Mouse (Mus musculus): ENCODE measurements around the gene Celf2.
"Not testable (repeated sequence)": the region's sequence is repeated elsewhere in the genome, so short reads cannot be mapped to it uniquely, and the experiment has no call there.

Celf2 gene

GRCm38 (mm10) chr2:7509463-7509862 is at the start of gene Celf2:
TSS of gene Celf2 (minus strand) at chr2:7509563.
- not testable (repeated sequence) for DNase-seq (ENCODE audit: low read depth, low spot score)

GRCm38 (mm10) chr2:7555144-7555892 is 46.0 kb upstream of the Celf2 start:
- no peak for DNase-seq (ENCODE audit: low read depth, low spot score)

DNA sequence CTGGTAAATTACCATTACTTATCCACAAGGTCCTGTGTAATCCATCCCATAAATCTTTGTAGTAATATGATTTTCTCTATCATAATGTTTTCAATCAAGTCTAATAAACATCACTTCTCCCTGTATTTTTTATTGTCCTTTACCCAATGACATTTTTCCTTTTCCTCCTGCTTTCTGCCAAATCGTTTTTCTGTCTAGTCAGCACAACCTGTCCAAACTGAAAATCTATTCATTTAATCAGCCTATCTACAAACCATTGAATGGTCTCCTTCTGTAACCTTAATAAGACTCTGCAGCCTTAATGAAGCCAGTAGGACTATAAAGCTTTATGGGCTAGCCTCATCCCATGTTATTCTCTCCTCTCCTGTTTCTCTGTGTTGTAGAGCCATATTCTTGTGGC is 45.2 kb upstream of the Celf2 start:
- DNase-seq (ENCODE audit: low read depth, low spot score): no peak

- no peak for DNase-seq (ENCODE audit: low read depth, low spot score)
Measured at GRCm38 (mm10) chr2:7552887-7553286, 43.5 kb upstream of the Celf2 start.

GRCm38 (mm10) chr2:7548886-7549285 is 39.5 kb upstream of the Celf2 start:
- no peak for DNase-seq (ENCODE audit: low read depth, low spot score)

DNA sequence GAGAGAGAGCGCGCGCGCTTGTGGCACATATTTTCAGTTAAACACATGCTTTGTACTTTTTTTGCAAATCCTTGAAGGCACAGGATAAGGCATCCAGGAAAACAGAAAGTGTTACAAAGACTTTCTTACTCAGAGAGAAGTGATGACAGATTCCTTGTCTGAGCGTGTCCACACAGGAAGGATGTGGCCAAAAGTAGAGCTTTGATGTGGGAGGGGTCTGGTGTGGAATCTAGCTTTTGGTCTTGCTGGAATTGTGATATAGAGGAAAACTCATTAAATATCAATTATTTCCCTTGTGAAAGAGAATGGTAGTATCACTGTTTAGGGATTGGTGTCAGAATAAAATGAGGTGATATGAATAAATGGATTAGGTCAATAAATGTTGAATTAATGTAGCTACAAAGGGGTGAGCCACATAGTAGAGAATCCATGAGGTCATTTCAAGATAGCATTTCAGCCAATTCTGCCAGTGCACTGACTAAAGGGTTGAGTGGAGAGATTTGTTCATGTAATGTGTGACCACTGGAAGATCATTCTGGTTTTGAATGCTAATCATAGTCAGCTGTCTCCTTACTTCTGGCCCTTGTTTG is 25.3 kb upstream of the Celf2 start:
- DNase-seq (ENCODE audit: low read depth, low spot score): no peak

- no peak for DNase-seq (ENCODE audit: low read depth, low spot score)
Measured at GRCm38 (mm10) chr2:7534195-7534594, 24.8 kb upstream of the Celf2 start.

DNA sequence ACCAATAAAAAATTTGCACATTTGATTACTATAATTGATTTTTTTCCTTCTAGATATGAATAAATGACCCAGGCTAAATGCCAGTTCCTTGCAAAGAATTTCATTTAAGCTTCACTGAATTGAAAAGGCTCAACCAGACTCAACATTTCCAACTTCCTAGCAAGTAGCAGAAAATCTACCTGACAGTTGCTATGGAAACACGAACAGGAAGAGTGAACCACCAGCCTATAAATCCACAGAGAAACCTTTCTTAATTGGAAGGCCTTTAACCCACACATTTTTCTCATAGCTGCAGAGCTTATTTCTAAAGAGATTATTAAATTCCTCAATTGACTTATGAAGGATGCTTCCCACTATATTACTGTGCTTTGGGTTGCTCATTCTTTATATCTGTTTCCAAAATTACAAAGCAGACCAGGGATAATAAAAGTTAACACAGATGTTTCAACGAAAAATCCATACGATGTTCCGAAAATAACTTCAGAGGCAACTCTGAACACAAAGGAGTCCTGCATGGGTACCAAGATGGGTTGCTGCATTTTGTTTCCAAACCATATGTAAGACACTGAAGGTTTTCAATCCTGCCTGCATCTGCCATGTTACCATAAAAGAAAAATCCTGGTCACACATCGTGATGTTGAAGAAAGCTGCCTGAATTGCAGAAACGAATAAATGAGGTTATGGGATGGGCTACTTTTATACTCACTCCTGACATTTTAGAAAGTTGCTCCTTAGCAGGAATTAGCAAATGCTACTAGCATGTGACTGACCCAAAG is 22.0 kb upstream of the Celf2 start:
- no peak for DNase-seq (ENCODE audit: low read depth, low spot score)

GRCm38 (mm10) chr2:7530461-7531184 is 21.3 kb upstream of the Celf2 start:
- no peak for DNase-seq (ENCODE audit: low read depth, low spot score)

GRCm38 (mm10) chr2:7529637-7530036 is 20.3 kb upstream of the Celf2 start:
- no peak for DNase-seq (ENCODE audit: low read depth, low spot score)

GRCm38 (mm10) chr2:7526696-7527095 is 17.3 kb upstream of the Celf2 start:
- DNase-seq (ENCODE audit: low read depth, low spot score): no peak

GRCm38 (mm10) chr2:7519473-7519872 is 10.1 kb upstream of the Celf2 start:
- no peak for DNase-seq (ENCODE audit: low read depth, low spot score)

- DNase-seq (ENCODE audit: low read depth, low spot score): no peak
Measured at GRCm38 (mm10) chr2:7493420-7493819, 15.9 kb downstream of the Celf2 start.

GRCm38 (mm10) chr2:7484974-7485373 is 24.4 kb downstream of the Celf2 start:
- no peak for DNase-seq (ENCODE audit: low read depth, low spot score)

DNA sequence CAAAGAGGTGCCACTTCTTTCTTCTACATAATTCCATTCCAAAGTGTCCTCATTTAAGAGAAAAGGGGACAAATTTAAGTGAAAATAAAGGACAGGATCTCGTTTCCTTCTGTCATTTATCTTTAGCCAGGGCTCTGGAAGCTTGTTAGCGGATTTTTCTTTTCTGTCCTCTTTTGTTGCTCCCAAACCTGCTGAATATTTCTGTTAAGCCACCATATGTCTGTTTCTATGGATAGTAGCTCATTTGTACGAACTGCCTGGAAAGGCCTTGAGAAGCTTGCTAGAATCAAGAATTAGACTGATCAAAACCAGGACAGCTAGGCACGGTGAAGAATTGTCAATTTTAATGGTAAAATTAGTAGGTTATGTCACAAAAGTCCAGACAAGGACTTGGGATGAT is 27.3 kb downstream of the Celf2 start:
- no peak for DNase-seq (ENCODE audit: low read depth, low spot score)

DNA sequence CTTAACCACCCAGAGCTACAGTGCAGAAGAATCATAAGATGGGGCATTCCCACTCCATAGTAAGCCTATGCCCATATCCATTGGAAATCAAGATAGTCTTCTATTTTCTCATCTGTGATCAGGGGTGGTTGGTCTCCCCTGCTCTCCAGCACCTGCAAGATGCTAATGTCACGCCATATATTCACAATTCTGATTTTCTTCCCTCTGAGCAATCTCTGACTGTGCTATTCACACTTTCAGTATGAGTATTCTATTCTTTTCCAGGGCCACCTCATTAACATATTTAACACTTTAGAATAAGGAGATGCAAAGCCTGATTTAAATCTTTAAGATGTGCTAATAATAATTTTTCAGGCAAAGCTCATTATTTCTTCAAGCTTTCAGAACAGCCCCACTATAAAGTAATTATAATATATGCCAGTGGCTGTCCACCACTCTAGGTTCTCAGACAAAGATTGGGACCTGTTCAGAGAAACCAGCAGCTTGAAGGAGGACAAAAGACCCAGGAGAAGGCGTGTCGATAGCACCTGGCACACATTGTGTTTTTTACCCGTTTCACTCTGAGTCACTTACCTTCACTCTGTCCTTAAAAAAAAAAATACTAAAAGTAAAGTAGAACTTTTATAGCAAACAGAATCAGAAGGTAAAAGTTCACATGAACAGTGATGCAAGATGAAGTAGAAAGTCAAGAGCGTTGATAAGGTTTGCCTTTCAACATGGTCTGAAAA is 48.9 kb downstream of the Celf2 start:
- no peak for DNase-seq (ENCODE audit: low read depth, low spot score)

DNA sequence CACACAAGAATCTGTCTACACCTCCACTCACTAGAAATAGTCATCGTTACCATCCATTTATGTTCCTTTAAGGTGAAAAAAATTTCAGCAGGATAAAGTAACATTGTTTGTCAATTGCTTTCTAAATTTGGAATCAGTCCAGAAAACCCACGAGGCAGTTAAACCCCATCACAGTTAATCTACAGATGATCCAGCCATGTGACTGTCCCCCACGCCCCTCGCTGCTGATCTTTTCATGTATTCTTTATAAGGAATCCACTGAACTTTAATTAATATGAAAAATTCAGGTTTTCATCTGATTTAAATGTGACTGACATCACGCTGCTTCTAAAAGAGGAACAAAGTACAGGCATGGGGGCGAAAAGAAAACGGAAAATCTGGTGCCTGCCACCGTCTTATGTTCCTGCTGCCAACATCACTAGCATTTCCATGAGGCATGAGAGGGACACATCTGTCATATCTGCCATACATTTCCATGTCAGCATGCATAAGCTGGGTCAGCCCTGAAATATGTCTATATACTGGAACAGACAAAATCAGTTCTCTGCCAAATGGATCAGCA is 70.6 kb downstream of the Celf2 start:
- DNase-seq (ENCODE audit: low read depth, low spot score): no peak

GRCm38 (mm10) chr2:7426481-7426880 is 82.9 kb downstream of the Celf2 start:
- no peak for DNase-seq (ENCODE audit: low read depth, low spot score)

GRCm38 (mm10) chr2:7400530-7400929 is 108.8 kb downstream of the Celf2 start:
- DNase-seq (ENCODE audit: low read depth, low spot score): no peak

DNA sequence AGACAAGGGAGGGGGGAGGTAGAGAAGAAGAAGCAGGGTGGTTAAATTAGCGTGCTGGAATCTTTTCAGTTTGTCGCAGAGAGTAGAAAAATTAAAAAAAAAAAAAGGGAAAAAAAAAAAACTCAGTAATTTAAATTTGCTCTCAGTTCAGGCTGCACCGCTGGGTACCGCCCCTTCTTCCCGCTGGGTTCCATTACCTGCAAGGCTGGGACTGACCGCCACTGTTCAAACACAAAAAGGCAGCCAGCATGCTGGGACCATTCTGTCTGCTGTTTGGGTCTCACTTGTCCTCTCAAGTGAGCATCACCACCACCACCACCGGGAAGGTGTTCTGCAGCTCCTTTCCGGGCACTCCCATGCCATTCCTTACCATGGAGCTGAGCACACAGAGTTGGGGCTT is 113.4 kb downstream of the Celf2 start:
- DNase-seq (ENCODE audit: low read depth, low spot score): no peak

DNA sequence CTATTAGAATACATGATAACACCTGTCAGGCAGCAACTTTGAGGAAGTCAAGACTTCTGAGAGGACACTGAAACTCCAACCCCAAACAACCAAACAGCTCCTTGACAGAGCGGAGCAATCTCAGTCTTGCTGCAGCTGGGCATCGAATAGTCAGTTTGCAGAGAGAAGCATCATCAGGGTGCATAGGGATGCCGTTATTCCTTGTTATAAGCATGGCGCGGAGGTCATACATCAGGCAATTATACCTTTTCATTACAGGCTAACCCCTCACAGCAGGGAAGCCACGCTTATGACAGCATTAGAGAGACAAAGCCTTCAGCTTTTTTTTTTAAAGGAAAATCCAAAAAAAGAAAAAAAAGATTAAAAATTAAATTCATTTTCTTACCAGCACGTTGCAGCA is 113.9 kb downstream of the Celf2 start:
- no peak for DNase-seq (ENCODE audit: low read depth, low spot score)
